Mouse (Mus musculus) intestine, embryonic 14.5 days (tissue): ENCODE measurements around the gene Fam72a. TPM values are rescaled to one million over a fixed set of nuclear protein-coding genes. Genes with fewer than 3 reads are reported as not detected.
A peak's percentile ranks its signal among the peaks of the same experiment; 100 is the strongest.

Experiments used
- ATAC-seq: fragments of 200-750 bp; cut with Nextera tagmentation; replicated peaks from 2 replicates; pipeline ENCODE4 v1.8.0; 2017; ENCODE audit warnings: low read depth, moderate number of reproducible peaks, moderate TSS enrichment, moderate library complexity; ENCODE audit not compliant: low FRiP score, low TSS enrichment
- DNase-seq: peaks from one replicate; pipeline ENCODE4 v3.0.0-alpha.2; 2018; ENCODE audit warnings: low spot score
- H3K27ac ChIP-seq: fragments of 300-500 bp; sonication (generic); 2 replicates; pipeline ENCODE4 v1.5.1; 2014; ENCODE audit warnings: low read depth, mild to moderate bottlenecking, control low read depth
- H3K27me3 ChIP-seq: fragments of 300-500 bp; sonication (generic); replicated peaks from 2 replicates; pipeline ENCODE4 v1.6.1; 2014; ENCODE audit warnings: low read length, control low read depth; ENCODE audit not compliant: control insufficient read depth, insufficient read depth
- H3K36me3 ChIP-seq: fragments of 300-500 bp; sonication (generic); 2 replicates; pipeline ENCODE4 v1.6.1; 2014; ENCODE audit warnings: low read length, control low read depth; ENCODE audit not compliant: control insufficient read depth, insufficient read depth
- H3K4me1 ChIP-seq: fragments of 300-500 bp; sonication (generic); replicated peaks from 2 replicates; pipeline ENCODE4 v1.6.1; 2014; ENCODE audit warnings: low read length, control low read depth, mixed read lengths; ENCODE audit not compliant: control insufficient read depth, insufficient read depth
- H3K4me2 ChIP-seq: fragments of 300-500 bp; sonication (generic); 2 replicates; pipeline ENCODE4 v1.6.1; 2014; ENCODE audit warnings: low read length
- H3K4me3 ChIP-seq: fragments of 300-500 bp; sonication (generic); 2 replicates; pipeline ENCODE4 v1.5.1; 2014; ENCODE audit warnings: low read depth, low read length, control low read depth, mixed read lengths
- H3K9ac ChIP-seq: fragments of 300-500 bp; sonication (generic); 2 replicates; pipeline ENCODE4 v1.6.1; 2014; ENCODE audit warnings: mild to moderate bottlenecking, low read length
- H3K9me3 ChIP-seq: fragments of 300-500 bp; sonication (generic); 2 replicates; pipeline ENCODE4 v1.6.1; 2016; ENCODE audit warnings: low read length, control low read depth; ENCODE audit not compliant: control insufficient read depth
- WGBS: fragments of 180-500 bp; shearing (Covaris S2); extraction: QIAGEN DNeasy Blood & Tissue Kit; methylation state at CpG from one replicate; pipeline ENCODE4 v1.1.7; 2014; 5-methylcytosine and 5-hydroxymethylcytosine counted together
- polyA plus RNA-seq: library from polyadenylated mRNA; unstranded; fragments of >200 nt; fragmentation: Nextera tagmentation; extraction: Ambion mirVana; gene quantifications from 2 replicates; pipeline ENCODE4 v1.2.1, GENCODE M21; 2014

The Fam72a gene
- polyA plus RNA-seq, 1 experiment from 2014 or later, result 3.0 TPM

DNA sequence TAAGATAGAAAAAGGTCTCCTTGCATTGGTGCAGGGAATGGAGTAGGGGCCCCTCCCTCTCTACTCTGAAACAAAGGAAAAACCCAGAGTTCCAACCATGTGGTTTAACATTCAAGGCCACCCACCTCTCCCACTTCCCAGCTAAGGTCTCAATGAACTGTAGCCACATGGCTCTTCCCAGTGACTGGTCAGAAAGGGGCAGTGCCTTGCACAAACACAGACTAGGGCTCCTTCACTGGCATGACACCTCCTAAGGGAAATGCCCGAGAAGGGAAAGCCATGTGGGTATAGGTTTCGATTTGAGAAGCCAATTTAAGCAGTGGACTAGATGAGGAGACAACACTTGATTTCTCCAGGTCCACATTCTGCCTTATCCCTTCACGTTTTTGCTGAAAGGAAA, 3.9 kb upstream of the Fam72a start:
- H3K4me1 ChIP-seq, result peaks cover 40% of the 10 kb centered on the region
- no peaks in the 10 kb centered on the region for H3K27me3 ChIP-seq
- DNase-seq (no peak), ATAC-seq (no peak)
- whole genome bisulfite sequencing, result 47% methylated on average over 3 of the region's 3 CpGs
- peak overlapping the region; percentile 82 for H3K4me3 ChIP-seq
- no peak overlapping the region for H3K27ac ChIP-seq
- no peaks in the 10 kb centered on the region for H3K9me3 ChIP-seq
- H3K9ac ChIP-seq, result no peak overlapping the region
- H3K4me2 ChIP-seq, result peak overlapping the region; percentile 82
- no peaks in the 10 kb centered on the region for H3K36me3 ChIP-seq

DNA sequence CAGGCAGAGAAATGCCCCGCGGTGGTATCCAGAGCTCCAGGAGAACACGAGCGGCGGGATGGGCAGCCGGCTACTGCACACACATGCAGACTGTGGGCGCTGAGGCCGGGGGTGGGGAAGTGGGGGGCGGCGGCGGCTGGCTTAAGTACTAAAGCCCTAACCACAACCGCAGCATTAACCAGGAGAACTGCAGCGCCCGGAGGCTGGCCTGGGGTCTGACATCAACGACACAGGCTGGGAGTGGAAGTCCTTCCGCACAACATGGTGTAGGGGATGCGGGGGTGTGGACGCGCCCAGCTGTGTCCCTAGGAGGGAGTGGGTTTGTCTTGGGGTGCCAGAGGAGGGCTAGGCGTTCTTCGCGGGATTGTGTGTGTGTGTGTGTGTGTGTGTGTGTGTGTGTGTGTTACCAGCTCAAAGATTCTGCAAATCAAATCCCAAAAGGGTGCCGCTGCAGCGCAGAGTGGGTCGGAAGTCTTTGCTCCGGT, 2.6 kb upstream of the Fam72a start:
- Histone ChIP-seq H3K27ac (no peak overlapping the region), H3K36me3 (no peaks in the 10 kb centered on the region), H3K9me3 (no peaks in the 10 kb centered on the region), H3K27me3 (no peaks in the 10 kb centered on the region), H3K4me2 (peak overlapping the region; percentile 82), H3K4me3 (peak overlapping the region; percentile 82), H3K9ac (peak overlapping the region; percentile 75), H3K4me1 (peaks cover 47% of the 10 kb centered on the region)
- DNase-seq (peak; percentile 62), ATAC-seq (no peak)
- under 1% methylated on average over 26 of the region's 26 CpGs for WGBS

DNA sequence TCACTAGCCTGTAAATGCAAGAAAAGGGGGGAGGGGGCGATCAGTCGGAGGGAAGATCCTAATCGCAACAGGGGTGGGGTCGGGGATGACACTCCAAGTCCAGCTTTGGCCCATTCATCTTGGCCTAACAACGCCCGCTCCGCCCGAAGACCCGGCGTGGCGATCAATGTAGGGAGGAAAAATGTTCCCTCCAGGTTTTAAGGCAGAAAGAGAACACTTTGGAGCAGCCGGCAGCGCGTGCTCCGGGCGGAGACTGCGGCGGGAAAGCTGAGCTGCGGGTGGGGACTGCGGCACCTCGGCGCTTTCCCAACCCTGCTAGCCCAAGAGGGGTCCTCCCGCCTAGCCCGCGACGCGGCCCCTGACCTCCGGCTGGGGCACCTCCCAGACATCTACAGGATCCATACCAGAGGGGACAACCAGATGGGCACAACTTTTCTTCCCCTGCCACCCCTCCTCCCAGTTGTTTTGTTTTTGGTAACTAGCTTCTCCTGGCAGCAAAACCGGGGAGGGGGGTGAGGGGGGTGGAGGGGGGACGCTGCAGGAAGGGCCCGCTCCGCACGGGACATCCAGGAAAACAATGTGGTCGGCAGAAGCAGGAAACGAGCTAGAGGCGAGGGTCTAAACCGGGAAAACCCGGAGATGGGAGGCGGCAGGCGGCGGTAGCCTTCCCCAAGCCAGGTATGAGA, 2.0 kb upstream of the Fam72a start:
- Histone ChIP-seq H3K36me3 (no peaks in the 10 kb centered on the region), H3K9me3 (no peaks in the 10 kb centered on the region), H3K4me3 (peak overlapping the region; percentile 82), H3K4me2 (peak overlapping the region; percentile 82), H3K27me3 (no peaks in the 10 kb centered on the region), H3K27ac (peak overlapping the region; percentile 91), H3K4me1 (peaks cover 47% of the 10 kb centered on the region), H3K9ac (peak overlapping the region; percentile 75)
- ATAC-seq (no peak), DNase-seq (peak; percentile 70)
- under 1% methylated on average over 41 of the region's 41 CpGs for WGBS

DNA sequence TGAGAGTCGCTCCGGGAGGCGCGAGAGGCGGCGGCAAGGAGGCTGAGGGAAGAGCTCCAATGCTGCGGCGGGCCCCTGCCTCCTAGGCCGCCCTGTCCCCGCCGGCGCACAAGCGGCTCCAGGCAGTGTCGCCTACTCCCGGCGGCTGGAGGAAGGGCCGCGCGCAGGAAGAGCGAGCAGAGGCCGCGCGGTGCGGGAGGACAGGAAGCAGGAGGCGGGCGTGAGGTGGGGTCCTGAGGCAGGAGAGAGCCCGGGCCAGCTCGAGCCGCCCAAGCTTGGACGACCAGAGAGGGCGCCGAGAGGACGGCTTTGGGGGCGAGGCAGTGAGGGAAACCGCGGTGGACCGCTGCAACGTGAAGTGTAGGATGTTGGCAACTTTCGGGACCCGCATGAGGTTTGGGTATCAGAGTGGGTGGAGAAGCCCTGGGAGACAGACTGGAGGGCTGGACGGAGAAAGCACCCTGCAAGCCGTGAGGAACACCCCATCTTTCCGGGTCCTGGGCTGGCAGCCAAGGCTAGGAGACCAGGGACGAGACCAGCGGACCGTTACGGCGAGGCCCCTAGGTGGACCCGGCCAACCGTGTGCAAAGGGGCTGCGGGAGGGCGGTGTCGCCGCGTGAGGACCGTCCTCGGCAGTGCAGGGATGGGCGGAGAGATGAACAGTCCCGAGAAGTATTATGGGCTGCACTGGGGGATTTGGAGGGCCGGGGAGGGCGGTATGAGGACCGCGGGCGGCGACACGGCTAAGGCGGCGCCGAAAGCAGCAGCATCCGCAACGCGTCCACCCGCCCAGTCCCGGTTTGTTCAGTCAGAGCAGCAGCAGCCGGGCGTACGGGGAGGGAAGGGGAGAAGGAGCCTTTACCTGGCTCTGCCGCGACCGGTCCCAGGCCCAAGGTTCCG, 1.1 kb upstream of the Fam72a start:
- H3K4me2 ChIP-seq, result peak overlapping the region; percentile 82
- H3K36me3 ChIP-seq, result no peaks in the 10 kb centered on the region
- H3K9ac ChIP-seq, result peak overlapping the region; percentile 75
- no peaks in the 10 kb centered on the region for H3K9me3 ChIP-seq
- H3K4me1 ChIP-seq, result peaks cover 47% of the 10 kb centered on the region
- peak; percentile 47 for ATAC-seq
- peak; percentile 82 for DNase-seq
- under 1% methylated on average over 78 of the region's 81 CpGs for WGBS
- peak overlapping the region; percentile 82 for H3K4me3 ChIP-seq
- H3K27ac ChIP-seq, result peak overlapping the region; percentile 91
- no peaks in the 10 kb centered on the region for H3K27me3 ChIP-seq

DNA sequence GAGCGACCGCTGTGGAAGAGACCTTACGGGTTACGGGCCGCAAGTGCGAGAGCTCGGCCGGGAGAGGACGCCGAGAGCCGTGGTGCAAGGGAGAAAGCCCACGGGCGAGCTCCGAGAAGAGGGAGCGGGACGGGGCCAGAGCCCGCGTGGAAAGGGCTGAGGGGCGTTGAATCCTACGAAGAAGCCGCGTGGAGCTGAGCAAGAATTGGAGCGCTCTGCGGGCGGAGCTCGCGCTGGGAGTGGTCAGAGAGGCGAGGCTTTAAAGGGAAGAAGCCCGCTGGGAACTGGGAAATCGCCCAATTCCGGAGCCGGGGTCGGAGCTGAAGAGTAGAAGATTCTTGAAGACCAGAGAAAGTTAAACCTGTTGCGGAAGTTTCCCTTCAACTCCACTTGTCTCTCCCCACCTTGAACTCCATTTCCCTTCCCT, 391 bp downstream of the Fam72a start:
- peak overlapping the region; percentile 89 for H3K4me2 ChIP-seq
- peak overlapping the region; percentile 82 for H3K4me3 ChIP-seq
- no peaks in the 10 kb centered on the region for H3K36me3 ChIP-seq
- H3K27me3 ChIP-seq, result no peaks in the 10 kb centered on the region
- peak overlapping the region; percentile 59 for H3K9ac ChIP-seq
- ATAC-seq (no peak), DNase-seq (no peak)
- under 1% methylated on average over 34 of the region's 34 CpGs for WGBS
- peak overlapping the region; percentile 84 for H3K27ac ChIP-seq
- H3K9me3 ChIP-seq, result no peaks in the 10 kb centered on the region
- peaks cover 38% of the 10 kb centered on the region for H3K4me1 ChIP-seq

DNA sequence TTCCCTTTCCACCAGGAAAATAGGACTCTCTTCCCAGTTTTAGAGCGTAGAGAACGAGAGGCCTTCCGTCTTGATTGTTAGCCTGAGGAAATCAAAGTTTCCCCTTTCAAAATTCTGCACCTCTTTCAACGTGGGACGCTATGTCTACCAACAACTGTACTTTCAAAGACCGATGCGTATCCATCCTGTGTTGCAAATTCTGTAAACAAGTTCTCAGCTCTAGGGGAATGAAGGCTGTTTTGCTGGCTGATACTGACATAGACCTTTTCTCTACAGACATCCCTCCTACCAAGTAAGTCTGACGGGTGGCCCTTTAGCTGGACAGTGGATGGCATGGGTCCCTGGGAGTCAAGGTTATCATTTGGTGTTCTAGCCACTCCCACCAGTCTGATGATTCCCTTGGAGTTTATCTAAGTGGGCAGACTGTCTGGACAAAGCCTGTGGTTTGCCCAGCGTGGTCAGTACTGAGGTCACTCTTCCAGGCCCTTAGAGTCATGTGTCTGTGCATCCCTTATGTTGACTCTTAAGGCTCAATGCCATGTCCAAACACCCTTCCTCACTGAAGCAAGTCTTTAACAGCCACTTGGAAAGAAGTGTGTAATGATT, 961 bp downstream of the Fam72a start:
- H3K9ac ChIP-seq, result peak overlapping the region; percentile 59
- peak overlapping the region; percentile 84; the same call in 1 of the 2 replicates for H3K27ac ChIP-seq
- ATAC-seq (no peak), DNase-seq (peak; percentile 53)
- H3K27me3 ChIP-seq, result no peaks in the 10 kb centered on the region
- H3K9me3 ChIP-seq, result no peaks in the 10 kb centered on the region
- WGBS, result 2% methylated on average over 9 of the region's 9 CpGs
- peaks cover 33% of the 10 kb centered on the region for H3K4me1 ChIP-seq
- H3K36me3 ChIP-seq, result no peaks in the 10 kb centered on the region
- peak overlapping the region; percentile 89 for H3K4me2 ChIP-seq
- H3K4me3 ChIP-seq, result peak overlapping the region; percentile 82

DNA sequence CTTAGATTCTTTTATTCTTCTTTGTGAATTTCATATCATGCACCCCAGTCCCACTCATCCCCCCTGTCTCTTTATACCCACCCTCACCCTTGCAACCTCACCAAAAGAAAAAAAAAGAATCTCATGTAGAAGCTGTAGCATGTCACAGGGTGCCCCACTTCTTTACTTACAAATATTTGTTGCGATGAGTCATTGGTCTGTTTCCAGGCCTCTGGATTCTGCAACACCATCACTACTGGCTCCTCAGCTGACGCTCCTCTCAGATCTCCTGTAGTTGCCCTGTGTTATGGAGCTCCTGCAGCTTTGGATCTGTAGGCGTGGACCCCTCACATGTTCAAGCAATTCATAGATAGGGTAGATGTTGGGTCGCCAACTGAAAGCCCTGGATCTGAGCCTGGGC, 12.1 kb downstream of the Fam72a start:
- DNase-seq, result no peak
- H3K36me3 ChIP-seq, result no peaks in the 10 kb centered on the region; the same call in 1 of the 2 replicates
- ATAC-seq, result no peak
- no peak overlapping the region for H3K4me2 ChIP-seq
- H3K4me3 ChIP-seq, result no peak overlapping the region
- no peaks in the 10 kb centered on the region for H3K9me3 ChIP-seq
- no peaks in the 10 kb centered on the region for H3K27me3 ChIP-seq
- no peaks in the 10 kb centered on the region for H3K4me1 ChIP-seq
- no peak overlapping the region for H3K27ac ChIP-seq
- no peak overlapping the region for H3K9ac ChIP-seq
- WGBS, result 94% methylated on average over 4 of the region's 4 CpGs

DNA sequence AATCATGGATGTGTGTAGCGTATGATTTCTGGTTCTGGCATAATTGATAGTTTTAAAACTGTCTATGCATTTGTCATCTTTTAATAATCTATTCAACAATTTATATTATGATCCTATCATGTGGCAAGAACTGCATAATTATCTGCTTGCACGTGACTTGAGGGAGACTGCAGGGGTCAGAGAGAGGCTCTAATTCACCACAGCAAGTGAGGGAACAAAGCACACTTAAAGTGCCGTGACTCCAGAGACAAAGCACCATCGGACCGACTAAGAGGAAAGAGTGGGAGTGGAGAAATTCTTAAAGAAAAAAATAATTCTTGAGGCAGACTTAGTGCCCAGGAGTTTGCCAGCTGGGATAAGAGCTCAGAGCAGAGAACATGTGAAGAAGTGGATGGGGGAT, 13.1 kb downstream of the Fam72a start:
- ATAC-seq, result no peak
- Histone ChIP-seq H3K4me1 (no peaks in the 10 kb centered on the region), H3K4me2 (no peak overlapping the region), H3K9ac (no peak overlapping the region), H3K27me3 (no peaks in the 10 kb centered on the region), H3K4me3 (no peak overlapping the region), H3K36me3 (no peaks in the 10 kb centered on the region; the same call in 1 of the 2 replicates), H3K9me3 (no peaks in the 10 kb centered on the region), H3K27ac (no peak overlapping the region)
- 71% methylated on average over 5 of the region's 5 CpGs for WGBS
- no peak for DNase-seq
